Mouse (Mus musculus) CH12.LX (cell line): Measurements from ENCODE around the gene Tunar. TPM values are rescaled to one million over a fixed set of nuclear protein-coding genes. Genes with fewer than 3 reads are reported as not detected.

Experiments used
- DNase-seq: peaks from one replicate; pipeline ENCODE4 v3.0.0-alpha.2; 2013; ENCODE audit errors: extremely low read depth
- H3K27ac ChIP-seq: 2 replicates; pipeline ENCODE4 v1.5.1; 2012; ENCODE audit warnings: low read depth, mild to moderate bottlenecking, control low read depth, moderate library complexity; ENCODE audit not compliant: insufficient read depth
- H3K27me3 ChIP-seq: replicated peaks from 2 replicates; pipeline ENCODE3; 2012; ENCODE audit warnings: inconsistent platforms
- H3K36me3 ChIP-seq, 2 experiments: replicated peaks in 1 of 2; 2 replicates each; pipeline versions ENCODE3 to v1.6.1; 2012; ENCODE audit warnings: inconsistent platforms in 1 of 2, low read length in 1 of 2, mild to moderate bottlenecking in 1 of 2, mixed read lengths in 1 of 2, moderate library complexity in 1 of 2; ENCODE audit not compliant: control insufficient read depth in 1 of 2, insufficient read depth in 1 of 2
- H3K4me1 ChIP-seq, 2 experiments: 2 replicates each; pipeline ENCODE4 v1.6.1; 2012; ENCODE audit warnings: inconsistent platforms in 1 of 2, moderate library complexity in 1 of 2; ENCODE audit not compliant: insufficient read depth in 2 of 2, control insufficient read depth in 1 of 2
- H3K4me2 ChIP-seq: 2 replicates; pipeline ENCODE4 v1.6.1; 2012; ENCODE audit warnings: low read depth, mild to moderate bottlenecking, control low read depth; ENCODE audit not compliant: poor library complexity, insufficient read depth, severe bottlenecking
- H3K4me3 ChIP-seq, 3 experiments: fragments of 150-350 bp in 1 of 3; sonication (generic) in 1 of 3; replicated peaks in 1 of 3; 2 replicates each; pipeline versions ENCODE3 to v1.5.1; 2011 to 2012; ENCODE audit warnings: low read depth in 2 of 3, low read length in 2 of 3, mild to moderate bottlenecking in 2 of 3, moderate library complexity in 2 of 3, control low read depth in 1 of 3, improper control_type of control experiment in 1 of 3, inconsistent platforms in 1 of 3, mixed read lengths in 1 of 3; ENCODE audit not compliant: poor library complexity in 1 of 3
- H3K79me2 ChIP-seq: replicated peaks from 2 replicates; pipeline ENCODE4 v1.6.1; 2012; ENCODE audit warnings: mild to moderate bottlenecking, moderate library complexity; ENCODE audit not compliant: control insufficient read depth, poor library complexity, insufficient read depth, severe bottlenecking; ENCODE audit errors: extremely low read depth
- H3K9ac ChIP-seq: 2 replicates; pipeline ENCODE4 v1.6.1; 2012; ENCODE audit warnings: low read depth, mild to moderate bottlenecking, control low read depth, moderate library complexity; ENCODE audit not compliant: insufficient read depth
- H3K9me3 ChIP-seq: replicated peaks from 2 replicates; pipeline ENCODE3; 2012; ENCODE audit warnings: low read length, inconsistent platforms, mixed read lengths
- CHD2 ChIP-seq: IDR thresholded peaks from 2 replicates; pipeline ENCODE4 v1.6.1; 2011; ENCODE audit warnings: low read length, improper control_type of control experiment
- E2F4 ChIP-seq: IDR thresholded peaks from 2 replicates; pipeline ENCODE4 v1.6.1; 2011; ENCODE audit warnings: low read depth, low read length, improper control_type of control experiment; ENCODE audit not compliant: insufficient replicate concordance
- ELF1 ChIP-seq: IDR thresholded peaks from 2 replicates; pipeline ENCODE4 v1.6.1; 2014; ENCODE audit warnings: low read depth, mild to moderate bottlenecking, inconsistent platforms, low read length, improper control_type of control experiment
- EP300 ChIP-seq: IDR thresholded peaks from 2 replicates; pipeline ENCODE4 v1.6.1; 2011; ENCODE audit warnings: low read length, improper control_type of control experiment
- ETS1 ChIP-seq: conservative IDR thresholded peaks from 2 replicates; pipeline ENCODE4 v1.6.1; 2012; ENCODE audit warnings: low read depth, mild to moderate bottlenecking, inconsistent platforms, low read length, improper control_type of control experiment, moderate library complexity
- HCFC1 ChIP-seq: IDR thresholded peaks from 2 replicates; pipeline ENCODE4 v1.6.1; 2012; ENCODE audit warnings: low read depth, mild to moderate bottlenecking, inconsistent platforms, low read length, improper control_type of control experiment
- JUN ChIP-seq: IDR thresholded peaks from 2 replicates; pipeline ENCODE4 v1.6.1; 2011; ENCODE audit warnings: low read depth, mild to moderate bottlenecking, low read length, improper control_type of control experiment, moderate library complexity; ENCODE audit not compliant: insufficient read depth
- MAFK ChIP-seq: IDR thresholded peaks from 2 replicates; pipeline ENCODE4 v1.6.1; 2011; ENCODE audit warnings: low read length, improper control_type of control experiment; ENCODE audit not compliant: insufficient replicate concordance
- MAX ChIP-seq: IDR thresholded peaks from 2 replicates; pipeline ENCODE4 v1.6.1; 2011; ENCODE audit warnings: low read length, improper control_type of control experiment
- MEF2A ChIP-seq: IDR thresholded peaks from 2 replicates; pipeline ENCODE4 v1.6.1; 2014; ENCODE audit warnings: low read depth, mild to moderate bottlenecking, inconsistent platforms, low read length, improper control_type of control experiment, borderline replicate concordance
- MYC ChIP-seq: IDR thresholded peaks from 2 replicates; pipeline ENCODE4 v1.6.1; 2011; ENCODE audit warnings: low read depth, mild to moderate bottlenecking, improper control_type of control experiment, low read length
- NRF1 ChIP-seq: IDR thresholded peaks from 2 replicates; pipeline ENCODE4 v1.6.1; 2014; ENCODE audit warnings: low read depth, mild to moderate bottlenecking, inconsistent platforms, low read length, improper control_type of control experiment, moderate library complexity
- PAX5 ChIP-seq: IDR thresholded peaks from 2 replicates; pipeline ENCODE4 v1.6.1; 2012; ENCODE audit warnings: low read length, inconsistent platforms, mixed read lengths
- POLR2A ChIP-seq: IDR thresholded peaks from 2 replicates; pipeline ENCODE4 v1.6.1; 2011; ENCODE audit warnings: low read depth, mild to moderate bottlenecking, improper control_type of control experiment, low read length
- POLR2AphosphoS2 ChIP-seq: IDR thresholded peaks from 2 replicates; pipeline ENCODE4 v1.6.1; 2011; ENCODE audit warnings: low read depth, low read length, improper control_type of control experiment
- RAD21 ChIP-seq: IDR thresholded peaks from 2 replicates; pipeline ENCODE4 v1.6.1; 2011; ENCODE audit warnings: low read depth, mild to moderate bottlenecking, low read length, improper control_type of control experiment, moderate library complexity
- RCOR1 ChIP-seq: conservative IDR thresholded peaks from 2 replicates; pipeline ENCODE4 v1.6.1; 2012; ENCODE audit warnings: low read depth, mild to moderate bottlenecking, inconsistent platforms, low read length, improper control_type of control experiment
- SMC3 ChIP-seq: IDR thresholded peaks from 2 replicates; pipeline ENCODE4 v1.6.1; 2011; ENCODE audit warnings: low read depth, low read length, improper control_type of control experiment
- UBTF ChIP-seq: IDR thresholded peaks from 2 replicates; pipeline ENCODE4 v1.6.1; 2012; ENCODE audit warnings: low read depth, mild to moderate bottlenecking, inconsistent platforms, low read length, improper control_type of control experiment, moderate library complexity
- ZC3H11A ChIP-seq: IDR thresholded peaks from 2 replicates; pipeline ENCODE4 v1.6.1; 2012; ENCODE audit warnings: low read depth, mild to moderate bottlenecking, inconsistent platforms, low read length, improper control_type of control experiment
- ZMIZ1 ChIP-seq: IDR thresholded peaks from 2 replicates; pipeline ENCODE4 v1.6.1; 2012; ENCODE audit warnings: low read depth, mild to moderate bottlenecking, inconsistent platforms, low read length, improper control_type of control experiment
- ZNF384 ChIP-seq: IDR thresholded peaks from 2 replicates; pipeline ENCODE4 v1.6.1; 2012; ENCODE audit warnings: low read depth, low read length, improper control_type of control experiment, inconsistent platforms
- dilution Hi-C: fragments of 300-500 bp; cut with MboI; formaldehyde crosslinking; loops from 2 replicates; pipeline ENCODE4 v1.14.3; 2020; ENCODE audit warnings: low sequenced_read_pairs; ENCODE audit not compliant: extremely low pct_unique_long_range_greater_than_20kb, extremely low pct_ligation_motif_present
- in situ Hi-C: fragments of 300-500 bp; cut with MboI; formaldehyde crosslinking; loops from 3 replicates; pipeline ENCODE4 v1.14.3; 2019; ENCODE audit warnings: low sequenced_read_pairs, low pct_ligation_motif_present, low pct_unique_long_range_greater_than_20kb, mixed read lengths
- polyA plus RNA-seq: library from polyadenylated mRNA; unstranded; fragments of >175 nt; gene quantifications from 2 replicates; pipeline ENCODE4 v1.2.1, GENCODE M21; 2012; ENCODE audit warnings: low read depth; ENCODE audit not compliant: insufficient read length
- total RNA-seq, 2 experiments: library from RNA; depleted of rRNA; stranded (reverse); fragments of 300-350 nt in 1 of 2; fragments of >200 nt in 1 of 2; gene quantifications; 2 replicates each; pipeline ENCODE4 v1.2.3; 2012 to 2014

Tunar gene
- total and polyA plus RNA-seq, 3 experiments = not detected

GRCm38 (mm10) chr12:105363648-105364047 is 30.0 kb downstream of the Tunar start:
- dilution Hi-C loops (no loop called here), in situ Hi-C loops (no loop called here)
- Histone ChIP-seq H3K4me2 (no peak overlapping the region), H3K4me3 (no peak overlapping the region), H3K4me1 (no peaks in the 10 kb centered on the region), H3K9me3 (no peaks in the 10 kb centered on the region), H3K9ac (no peak overlapping the region), H3K36me3 (no peaks in the 10 kb centered on the region), H3K27me3 (peaks cover 93% of the 10 kb centered on the region), H3K79me2 (no peaks in the 10 kb centered on the region), H3K27ac (no peak overlapping the region)
- DNase-seq = no peak
- no peak for TF ChIP-seq ZMIZ1
- TF ChIP-seq RAD21 = no peak
- TF ChIP-seq ZNF384 = no peak
- TF ChIP-seq MEF2A = no peak
- TF ChIP-seq RCOR1 = no peak
- TF ChIP-seq MAX = no peak
- TF ChIP-seq E2F4 = no peak

- Histone ChIP-seq H3K4me2 (no peak overlapping the region), H3K9ac (no peak overlapping the region), H3K9me3 (no peaks in the 10 kb centered on the region), H3K27ac (no peak overlapping the region), H3K27me3 (peaks cover 91% of the 10 kb centered on the region), H3K36me3 (no peaks in the 10 kb centered on the region), H3K79me2 (no peaks in the 10 kb centered on the region), H3K4me3 (no peak overlapping the region), H3K4me1 (no peaks in the 10 kb centered on the region)
- TF ChIP-seq MAFK (no peak), UBTF (no peak), POLR2AphosphoS2 (no peak)
- in situ Hi-C loops = no loop called here
- no peak for DNase-seq
- dilution Hi-C loops = no loop called here
Observed at GRCm38 (mm10) chr12:105374564-105374963, 40.9 kb downstream of the Tunar start.

- Histone ChIP-seq H3K9me3 (no peaks in the 10 kb centered on the region), H3K27ac (no peak overlapping the region), H3K27me3 (peaks cover 90% of the 10 kb centered on the region), H3K4me3 (no peak overlapping the region), H3K4me2 (no peak overlapping the region), H3K79me2 (no peaks in the 10 kb centered on the region), H3K9ac (no peak overlapping the region), H3K36me3 (no peaks in the 10 kb centered on the region), H3K4me1 (no peaks in the 10 kb centered on the region)
- DNase-seq = no peak
- TF ChIP-seq JUN (no peak), ETS1 (no peak), CHD2 (no peak), ELF1 (no peak), PAX5 (no peak), POLR2AphosphoS2 (no peak), POLR2A (no peak), ZC3H11A (no peak), SMC3 (no peak), EP300 (no peak), RAD21 (no peak), MYC (no peak), NRF1 (no peak), MAX (no peak), MEF2A (no peak), HCFC1 (no peak), UBTF (no peak)
- in situ Hi-C loops = no loop called here
- dilution Hi-C loops = no loop called here
Observed at GRCm38 (mm10) chr12:105376976-105377375, 43.3 kb downstream of the Tunar start.
